Mouse (Mus musculus) retina, embryonic 14.5 days (tissue): ENCODE measurements around the gene Atp1b3.
"Not testable (repeated sequence)": the region's sequence is repeated elsewhere in the genome, so short reads cannot be mapped to it uniquely, and the experiment has no call there.

Experiments used
- DNase-seq: peaks from one replicate; pipeline ENCODE4 v3.0.0-alpha.2; 2015; ENCODE audit warnings: low spot score

Atp1b3 gene

GRCm38 (mm10) chr9:96363581-96364140 lies 581 bp downstream of the Atp1b3 start:
- DNase-seq = peak; percentile 68

DNA sequence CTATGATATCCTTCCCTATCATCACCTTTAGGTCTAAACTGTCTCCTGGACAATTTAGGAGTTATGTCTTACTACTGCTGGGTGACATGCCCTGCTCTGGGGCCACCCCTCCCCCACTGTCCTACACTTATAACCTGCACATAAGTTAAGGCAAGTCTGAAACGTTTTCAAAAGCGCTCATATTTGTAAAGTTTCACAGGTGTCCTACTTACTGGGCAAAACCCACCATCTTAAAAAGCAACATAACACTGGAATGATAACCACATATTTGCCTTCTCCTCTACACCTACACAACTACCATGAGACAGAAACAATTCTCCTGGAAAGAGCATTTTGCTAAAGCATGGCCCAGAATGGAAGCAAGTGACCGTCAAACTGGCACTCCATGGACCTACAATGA lies 4.2 kb downstream of the Atp1b3 start:
- DNase-seq = no peak

DNA sequence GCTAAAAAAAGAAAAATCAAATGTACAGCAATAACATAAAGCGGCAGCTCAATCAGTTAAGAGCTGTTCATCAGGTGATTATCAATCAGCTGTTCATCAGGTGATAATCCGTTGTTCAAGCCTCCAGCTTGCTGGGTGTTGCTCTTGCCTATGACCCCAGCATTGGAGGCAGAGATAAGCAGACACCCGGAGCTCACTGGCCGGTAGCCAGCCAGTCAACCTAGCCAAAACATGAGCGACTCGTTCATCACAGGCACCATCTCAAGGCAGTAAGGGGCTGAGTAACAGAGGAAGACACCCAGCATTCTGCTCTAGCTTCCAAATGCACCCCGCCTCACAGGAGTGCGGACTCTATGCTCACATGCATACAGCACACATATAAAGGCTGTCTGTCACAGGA lies 10.4 kb downstream of the Atp1b3 start:
- DNase-seq = no peak

GRCm38 (mm10) chr9:96353121-96353769 lies 11.0 kb downstream of the Atp1b3 start:
- DNase-seq = no peak

GRCm38 (mm10) chr9:96351771-96352170 lies 12.5 kb downstream of the Atp1b3 start:
- not testable (repeated sequence) for DNase-seq

DNA sequence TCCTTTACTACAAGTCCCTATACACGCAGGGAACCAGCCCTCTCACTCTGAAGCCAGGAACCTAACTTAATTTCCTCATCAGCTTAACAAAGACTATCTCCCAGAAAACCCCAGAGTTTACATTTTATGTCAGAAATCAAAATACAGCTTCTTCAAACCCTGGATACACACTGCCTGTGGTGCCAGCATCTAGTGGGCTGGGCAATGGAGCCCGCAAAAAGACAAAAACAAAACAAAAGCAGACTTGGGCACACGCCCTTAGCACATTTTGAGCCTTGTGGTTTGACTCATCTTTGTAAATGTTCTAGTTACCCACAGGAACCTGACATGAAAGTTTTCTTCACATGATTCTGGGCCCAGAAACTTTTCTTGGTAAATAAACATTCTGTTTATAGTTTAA lies 13.8 kb downstream of the Atp1b3 start:
- DNase-seq = no peak

- DNase-seq = peak; percentile 82
Measured at GRCm38 (mm10) chr9:96350010-96350409, 14.2 kb downstream of the Atp1b3 start.

DNA sequence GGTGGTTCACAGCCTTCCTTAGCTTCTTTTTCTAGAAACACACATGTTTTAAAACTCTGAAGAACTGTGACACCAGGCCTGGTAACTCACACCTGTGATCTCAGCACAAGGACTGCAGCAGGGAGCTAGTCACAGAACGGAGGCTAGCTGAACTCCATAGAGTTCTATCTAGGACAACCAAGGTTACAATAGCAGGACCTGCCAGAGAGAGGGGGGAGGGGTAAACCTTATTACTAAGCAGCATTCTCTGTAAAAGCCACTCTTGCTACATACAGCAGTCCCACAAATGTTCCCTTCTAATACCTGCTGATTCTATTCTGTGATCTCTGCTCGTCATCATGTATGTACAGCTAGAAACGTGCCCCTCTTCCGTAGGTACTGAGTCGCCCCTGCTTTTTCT lies 15.4 kb downstream of the Atp1b3 start:
- no peak for DNase-seq

GRCm38 (mm10) chr9:96345750-96346149 lies 18.5 kb downstream of the Atp1b3 start:
- DNase-seq = no peak

DNA sequence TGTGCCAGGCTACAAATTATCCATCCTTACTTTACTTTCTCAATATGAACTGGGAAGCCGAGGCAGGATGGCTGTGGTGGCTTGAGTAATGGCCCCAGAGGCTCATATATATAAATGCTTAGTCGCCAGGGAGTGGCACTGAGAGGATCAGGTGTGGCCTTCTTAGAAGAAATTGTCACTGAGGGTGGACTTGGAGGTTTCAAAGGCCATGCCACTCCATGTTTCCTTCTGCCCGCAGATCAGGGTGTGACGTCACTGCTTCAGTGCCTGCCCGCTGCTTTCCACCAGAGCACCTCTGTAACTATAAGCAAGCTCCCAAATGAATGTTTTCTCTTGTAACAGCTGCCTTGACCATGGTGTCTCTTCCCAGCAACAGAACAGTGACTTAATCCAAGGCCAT lies 33.1 kb downstream of the Atp1b3 start:
- no peak for DNase-seq

DNA sequence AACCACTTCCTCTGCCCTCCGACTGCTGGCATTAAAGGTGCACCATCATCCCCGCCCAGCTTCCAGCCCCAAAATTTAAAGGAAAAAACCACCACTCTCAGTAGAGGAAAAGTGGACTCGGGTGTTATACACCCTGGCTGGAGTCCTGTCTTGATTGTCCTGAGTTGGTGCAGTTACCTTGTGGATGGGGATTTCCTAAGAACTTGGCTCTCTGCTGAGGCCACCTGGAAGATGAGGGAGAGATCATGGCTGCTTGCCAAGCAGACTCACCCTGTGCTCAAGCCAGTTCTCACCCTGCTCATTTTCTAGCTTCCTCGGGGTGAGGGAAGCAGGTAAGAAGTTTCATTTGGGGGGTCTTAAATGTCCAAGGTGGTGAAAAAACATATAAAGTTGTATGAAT lies 36.0 kb downstream of the Atp1b3 start:
- DNase-seq = no peak

DNA sequence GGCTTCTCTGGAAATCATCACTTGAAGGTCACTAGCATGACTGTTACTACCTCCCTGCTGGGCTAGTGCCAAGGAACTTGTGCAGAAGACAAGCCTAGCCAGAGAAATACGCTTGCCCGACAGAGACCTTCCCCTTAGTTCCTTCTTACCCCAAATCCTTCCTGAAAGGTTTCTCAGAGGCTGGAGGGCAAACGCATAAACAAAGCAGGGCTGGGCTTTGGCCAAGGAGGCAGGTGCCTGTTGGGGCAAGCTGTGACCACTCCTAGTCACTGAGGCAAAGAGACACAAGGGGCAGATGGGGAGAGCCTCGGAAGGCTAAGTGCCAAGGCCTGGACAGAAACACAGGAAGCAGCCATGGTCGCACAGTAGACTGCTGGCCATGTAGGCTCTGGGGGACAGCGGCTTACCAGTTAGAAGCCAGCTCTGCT lies 37.7 kb downstream of the Atp1b3 start:
- DNase-seq = no peak

DNA sequence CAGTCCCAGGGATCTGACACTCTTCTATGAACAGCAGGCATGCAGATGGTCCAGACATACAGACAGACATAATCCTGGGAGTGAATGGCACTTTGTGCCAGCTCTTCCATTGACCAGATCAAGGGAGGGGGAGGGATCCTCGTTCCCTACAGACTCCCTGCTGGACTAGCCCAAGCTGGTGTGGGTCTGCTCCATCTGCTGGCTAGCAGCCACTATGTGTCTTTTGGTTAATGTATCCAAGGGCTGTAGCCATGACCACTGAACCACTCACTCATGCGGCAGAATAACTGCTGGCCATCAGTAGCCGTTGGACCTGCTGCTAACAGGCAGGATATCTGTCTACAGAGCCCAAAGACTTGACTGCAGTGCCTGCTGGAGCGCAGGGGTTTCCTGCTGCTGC lies 39.7 kb downstream of the Atp1b3 start:
- DNase-seq = peak; percentile 71

DNA sequence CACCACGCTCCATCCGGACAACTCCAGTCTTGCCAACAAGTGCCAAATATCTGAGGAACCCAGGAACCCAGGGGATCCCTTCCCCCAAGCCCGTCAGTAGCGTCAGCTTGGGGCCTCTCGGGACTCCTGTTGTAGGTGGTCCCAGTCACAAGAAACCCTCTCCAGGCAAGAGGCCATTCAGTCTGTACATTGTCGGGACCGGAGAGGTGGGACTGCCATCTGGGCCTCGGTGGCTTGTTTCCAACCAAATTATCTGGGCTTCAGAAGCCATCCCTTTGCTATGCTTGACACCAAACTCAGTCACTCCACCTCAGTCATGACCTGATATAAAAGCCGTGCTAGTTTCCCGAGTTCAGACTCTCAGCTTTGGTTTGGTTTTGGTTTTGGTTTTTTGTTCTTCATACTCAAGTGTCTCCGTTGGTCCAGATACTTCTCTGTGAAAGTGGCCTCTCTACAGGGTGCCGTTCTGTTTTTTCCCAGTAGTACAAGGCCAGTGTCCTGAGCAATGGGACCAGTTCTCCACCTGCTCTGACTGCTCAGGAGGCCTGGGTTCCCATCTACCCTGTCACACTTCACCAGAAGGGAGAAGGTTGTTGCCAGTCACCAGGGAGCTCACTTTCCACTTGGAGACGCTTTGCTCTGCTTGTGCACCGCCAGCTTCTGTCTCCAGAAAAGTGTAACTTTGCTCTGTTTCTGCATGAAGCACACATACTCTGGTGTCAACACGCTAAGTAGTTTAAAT lies 41.7 kb downstream of the Atp1b3 start:
- DNase-seq = no peak

GRCm38 (mm10) chr9:96320551-96320980 lies 43.7 kb downstream of the Atp1b3 start:
- DNase-seq = no peak

DNA sequence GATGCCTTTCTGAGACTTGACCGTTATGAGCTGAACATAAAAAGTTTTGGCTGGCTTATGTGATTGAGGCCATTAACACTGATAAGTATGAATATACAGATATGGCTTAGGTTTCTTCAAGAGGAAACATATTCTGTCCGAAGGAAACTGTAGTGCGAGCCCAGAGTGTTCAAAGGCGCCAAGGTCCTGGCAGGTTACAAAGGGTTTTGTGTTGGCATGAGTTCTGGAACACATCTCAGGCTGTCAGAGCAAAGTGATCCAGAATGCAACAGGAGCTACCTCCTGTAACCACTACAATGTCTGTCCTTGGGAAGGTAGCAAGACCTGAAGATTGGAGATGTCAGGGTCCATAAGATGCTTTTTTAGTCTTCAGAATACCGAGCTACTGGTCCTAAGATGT lies 44.9 kb downstream of the Atp1b3 start:
- DNase-seq = no peak

GRCm38 (mm10) chr9:96312074-96312473 lies 52.2 kb downstream of the Atp1b3 start:
- DNase-seq = no peak

- no peak for DNase-seq
Measured at GRCm38 (mm10) chr9:96308816-96309215, 55.4 kb downstream of the Atp1b3 start.

DNA sequence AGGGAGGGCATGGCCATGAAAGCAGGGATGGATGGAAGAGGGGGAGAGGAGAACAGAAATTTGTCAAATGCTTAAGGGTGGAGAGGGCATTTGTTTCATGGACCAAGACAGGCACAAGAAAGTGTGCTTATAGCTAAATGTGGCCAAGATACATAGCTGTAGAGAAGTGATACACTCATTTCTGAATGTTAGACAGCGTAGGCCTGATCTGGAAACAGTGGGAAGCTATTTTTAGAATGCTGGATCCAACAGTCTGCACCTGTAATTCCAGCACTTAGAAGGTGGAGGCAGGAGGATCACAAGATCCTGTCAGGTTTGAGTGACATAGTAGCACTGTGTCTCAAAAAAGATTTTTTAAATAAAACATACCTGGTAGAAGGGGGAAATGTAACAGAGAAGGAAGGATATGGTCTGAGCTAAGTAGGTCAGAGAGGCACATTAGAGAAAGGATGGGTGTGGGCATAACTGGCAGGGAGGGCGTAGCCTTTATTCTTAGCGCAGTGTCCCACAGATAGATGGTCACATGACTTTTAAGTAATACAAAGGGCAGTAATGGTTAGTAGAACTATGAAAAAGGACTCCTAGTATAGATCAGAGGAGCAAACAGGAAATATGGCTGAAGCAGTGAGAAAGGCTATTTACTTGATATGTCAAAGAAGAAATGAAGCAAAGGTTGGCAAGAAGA lies 64.8 kb downstream of the Atp1b3 start:
- DNase-seq = no peak

DNA sequence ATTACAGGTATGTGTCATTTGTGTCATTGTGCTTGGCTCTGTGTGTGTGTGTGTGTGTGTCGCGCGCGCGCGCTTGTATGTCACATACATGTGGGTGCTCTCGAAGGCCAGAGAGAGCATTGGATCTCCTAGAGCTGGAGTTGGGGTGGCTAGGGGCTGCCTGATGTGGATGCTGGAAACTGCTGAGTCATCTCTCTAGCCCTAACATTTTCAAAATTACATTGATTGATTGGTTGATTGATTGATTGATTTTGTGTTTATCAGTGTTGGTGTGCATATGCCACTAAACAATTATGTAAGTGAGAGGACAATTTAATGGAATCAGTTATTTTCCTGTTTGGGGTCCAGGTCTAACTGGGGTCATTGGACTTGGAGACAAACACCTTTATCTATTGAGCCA lies 72.1 kb downstream of the Atp1b3 start:
- no peak for DNase-seq

DNA sequence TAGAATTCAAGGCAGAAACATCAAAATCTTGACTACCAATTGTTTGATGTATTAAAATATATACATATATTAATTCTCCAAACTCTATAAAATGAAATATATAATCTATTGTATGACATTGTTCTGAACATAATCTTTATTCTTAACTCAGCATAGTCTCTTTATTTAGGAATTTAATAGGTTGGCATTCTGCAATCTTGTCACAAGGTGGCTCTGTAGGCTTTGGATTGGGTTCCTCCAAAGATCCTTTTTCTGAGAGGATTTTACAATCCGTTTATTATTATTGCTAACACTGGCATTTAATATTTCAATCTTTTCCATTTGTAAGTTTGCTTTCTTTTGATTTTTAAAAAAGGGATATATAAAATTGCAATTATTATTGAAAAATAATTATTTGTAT lies 79.3 kb downstream of the Atp1b3 start:
- peak; percentile 63 for DNase-seq
